Mouse (Mus musculus) gastrocnemius, postnatal 4 days (tissue): Measurements from ENCODE around the gene Creb3l1. TPM values are rescaled to one million over a fixed set of nuclear protein-coding genes. Genes with fewer than 3 reads are reported as not detected.

Experiments
- DNase-seq, 2 experiments: peaks; one replicate each; pipeline ENCODE4 v3.0.0; 2021 to 2022; ENCODE audit warnings: low spot score in 2 of 2, mixed read lengths in 2 of 2
- microRNA-seq: library from miRNA; unstranded; fragments of <30 nt; microRNA quantifications from one replicate; pipeline ENCODE4 v1.2.0, GENCODE M21; 2021
- total RNA-seq, 2 experiments: library from RNA; stranded (reverse); gene quantifications; 2 replicates each; pipeline ENCODE4 v1.2.3; 2021

The Creb3l1 gene
- total RNA-seq, 2 experiments from 2014 or later, result 44.8 to 59.4 TPM

DNA sequence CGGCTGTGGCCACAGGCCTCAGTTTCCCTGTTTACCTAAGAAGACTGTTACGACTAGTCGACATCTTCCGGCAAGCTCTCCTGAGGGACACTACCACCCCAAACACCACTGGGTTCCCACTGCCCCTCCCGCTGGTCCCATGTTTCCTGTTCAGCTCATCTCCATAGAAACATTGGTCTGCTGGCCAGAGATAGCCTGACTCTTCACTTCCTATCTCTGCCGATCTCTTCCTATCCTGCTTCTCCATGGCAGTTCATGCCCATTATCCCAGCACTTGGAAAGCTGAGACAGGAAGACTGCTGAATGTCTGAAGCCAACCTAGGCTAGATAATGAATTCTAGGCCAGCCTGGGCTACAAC, 76.2 kb downstream of the Creb3l1 start:
- DNase-seq, result no peak

DNA sequence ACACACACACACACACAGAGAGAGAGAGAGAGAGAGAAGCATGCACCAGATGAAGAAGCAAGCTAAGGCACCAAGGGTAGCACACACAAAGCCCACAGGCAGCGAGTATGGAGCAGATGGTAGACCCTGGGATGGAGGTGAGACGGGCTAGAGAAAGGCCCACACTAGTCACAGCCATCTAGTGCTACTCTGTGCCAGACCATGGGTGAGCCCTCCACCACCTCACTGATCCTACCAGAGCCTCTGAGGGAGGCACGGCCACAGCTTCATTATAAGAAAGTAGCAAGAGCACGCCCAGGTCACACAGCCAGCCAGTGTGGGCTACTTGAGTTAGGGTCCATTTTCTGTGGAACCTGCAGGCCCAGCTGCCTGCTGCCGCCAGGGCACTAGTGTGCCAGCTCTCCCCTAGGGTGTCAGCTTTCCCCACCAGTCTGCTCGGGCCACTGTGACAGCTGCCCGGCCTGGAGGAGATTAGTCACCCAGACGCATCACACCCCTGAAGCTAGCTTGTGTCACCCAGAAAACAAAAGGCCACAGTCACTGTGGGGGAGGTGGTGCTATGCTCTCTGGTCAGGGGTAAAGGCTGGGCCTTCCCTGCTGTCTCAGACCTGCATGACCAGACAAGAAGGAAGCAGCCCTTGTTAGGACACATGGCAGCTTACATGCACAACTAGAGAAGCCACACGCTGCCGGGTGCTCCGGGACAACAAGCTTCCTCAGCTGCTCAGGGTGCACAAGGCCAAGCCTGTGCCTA, 76.7 kb downstream of the Creb3l1 start:
- peak in 1 of 2 experiments; percentile 53 for DNase-seq

DNA sequence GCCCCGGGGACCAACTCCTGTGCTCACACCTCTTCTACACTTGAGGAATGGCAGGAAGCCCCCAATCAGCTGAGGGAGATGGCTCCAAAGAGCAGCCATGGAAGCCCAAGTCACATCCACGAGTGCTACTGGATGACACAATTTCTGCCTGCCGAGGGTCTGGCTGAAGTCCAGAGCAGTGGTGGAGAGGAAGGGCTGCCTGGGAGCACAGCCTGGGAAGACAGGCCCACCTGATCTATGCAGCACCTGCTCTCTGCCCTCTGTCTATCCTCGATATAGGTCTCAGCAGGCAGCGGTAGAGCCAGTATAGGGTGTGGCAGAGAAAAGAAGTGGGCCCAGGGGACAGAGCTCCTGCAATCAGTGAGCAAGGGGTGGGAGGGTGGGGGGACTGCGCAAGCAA, 77.5 kb downstream of the Creb3l1 start:
- no peak for DNase-seq

DNA sequence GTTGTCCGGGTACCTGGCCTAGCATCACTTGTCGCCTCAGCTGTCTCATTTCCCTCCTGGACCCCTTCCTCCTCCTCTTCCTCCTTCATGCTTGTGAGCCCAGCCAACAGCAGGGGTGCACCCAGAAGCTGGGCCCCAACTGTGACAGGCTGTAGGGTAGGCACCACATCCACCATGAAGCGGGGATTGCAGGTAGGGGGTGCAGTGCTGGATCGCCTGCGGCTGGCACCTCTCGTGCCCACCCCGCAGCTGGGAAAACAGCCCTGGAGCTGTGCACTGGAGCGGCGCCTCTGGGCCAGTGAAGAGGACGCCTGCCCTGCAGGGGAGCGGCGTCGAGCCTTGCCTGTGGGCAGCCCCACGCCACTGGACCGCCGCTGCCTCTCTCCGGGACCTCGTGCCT, 78.8 kb downstream of the Creb3l1 start, which contains the start of gene Gm9821:
TSS of gene Gm9821 (plus strand) at position 221 of the 400 bp plus-strand sequence.
- DNase-seq, result no peak

DNA sequence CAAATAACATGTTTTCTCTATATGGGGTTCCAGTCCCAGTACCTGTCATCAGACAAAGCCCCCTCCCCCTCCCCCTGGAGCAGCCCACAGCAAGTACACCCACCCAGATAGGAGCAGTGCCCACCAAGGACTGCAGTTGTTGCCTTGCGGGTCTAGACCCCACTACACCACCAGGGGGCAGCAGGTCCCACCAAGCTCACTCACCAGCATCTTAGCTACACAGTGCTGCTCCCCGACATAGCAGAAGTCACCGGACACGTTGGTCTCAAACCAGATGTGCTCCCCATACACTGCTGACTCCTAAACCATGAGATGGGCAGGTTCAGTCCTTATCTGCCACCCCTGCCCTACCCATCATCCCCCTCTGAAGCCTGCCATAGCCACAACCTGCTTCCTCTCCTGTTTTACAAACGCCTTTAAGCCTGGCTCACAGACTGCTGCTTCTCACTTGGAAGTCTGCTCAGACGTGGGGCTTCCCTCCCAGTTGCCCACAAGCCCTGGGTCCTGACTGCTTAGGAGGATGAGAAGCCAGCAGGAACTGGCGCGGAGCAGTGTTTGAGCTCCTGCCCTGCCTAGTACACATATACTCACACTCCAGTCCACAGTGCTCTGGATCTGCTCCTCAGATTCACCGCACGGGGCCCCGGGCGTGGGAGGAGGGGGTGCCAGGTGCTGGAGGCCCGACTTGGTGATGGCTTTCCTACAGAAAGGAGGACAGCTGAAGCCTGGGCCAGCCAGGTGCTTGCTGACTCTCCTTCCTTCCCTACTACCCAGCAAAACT, 79.9 kb downstream of the Creb3l1 start:
- DNase-seq, result peak; percentile 73 to 80

DNA sequence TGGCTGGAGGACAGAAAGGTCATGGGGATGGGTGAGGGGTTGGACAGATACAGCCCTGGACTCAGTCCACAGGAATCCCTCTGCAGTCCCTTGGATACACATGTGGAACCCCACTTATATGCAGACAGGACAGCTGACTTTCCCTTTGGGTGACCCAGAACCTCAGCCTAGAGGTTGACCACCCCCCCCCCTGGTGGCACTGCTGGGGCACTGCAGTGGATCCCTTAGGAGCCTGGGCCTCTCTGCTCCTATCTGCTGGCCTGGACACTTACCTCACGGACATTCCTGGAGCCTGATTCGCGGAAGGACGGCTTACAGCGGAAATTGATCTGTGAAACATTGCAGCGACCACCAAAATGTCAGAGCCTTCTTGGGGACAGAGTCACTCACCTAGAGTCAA, 81.9 kb downstream of the Creb3l1 start:
- DNase-seq, result no peak

DNA sequence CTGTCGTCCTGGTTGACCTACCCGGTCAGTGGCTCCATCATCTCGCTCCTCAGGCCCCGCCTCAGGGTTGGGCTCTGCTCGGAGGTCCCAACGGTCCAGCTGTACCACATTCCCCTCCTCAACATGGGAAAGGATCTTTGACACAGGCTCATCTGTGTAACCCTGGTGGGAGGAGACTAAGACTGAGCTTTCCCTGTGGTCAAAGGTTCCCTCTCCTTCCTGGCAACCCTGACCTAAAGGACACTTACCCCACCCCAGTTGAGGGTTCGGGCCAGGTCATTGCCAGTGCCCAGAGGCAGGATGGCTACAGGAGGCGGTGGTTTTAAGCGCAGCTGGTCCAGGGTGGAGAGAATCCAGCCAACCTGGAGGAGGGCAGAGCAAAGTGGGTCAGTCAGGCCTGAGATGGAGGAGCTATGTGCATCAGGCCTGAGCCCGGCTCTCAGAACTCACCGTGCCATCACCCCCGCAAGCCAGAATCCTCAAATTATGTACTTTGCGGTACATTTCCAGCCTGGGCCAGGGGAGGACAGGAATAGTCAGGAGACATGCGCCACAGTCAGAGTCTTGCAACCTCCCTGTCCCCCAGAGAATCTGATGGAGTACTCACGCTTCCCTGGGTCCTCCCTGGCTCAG, 84.9 kb downstream of the Creb3l1 start:
- DNase-seq, result no peak

DNA sequence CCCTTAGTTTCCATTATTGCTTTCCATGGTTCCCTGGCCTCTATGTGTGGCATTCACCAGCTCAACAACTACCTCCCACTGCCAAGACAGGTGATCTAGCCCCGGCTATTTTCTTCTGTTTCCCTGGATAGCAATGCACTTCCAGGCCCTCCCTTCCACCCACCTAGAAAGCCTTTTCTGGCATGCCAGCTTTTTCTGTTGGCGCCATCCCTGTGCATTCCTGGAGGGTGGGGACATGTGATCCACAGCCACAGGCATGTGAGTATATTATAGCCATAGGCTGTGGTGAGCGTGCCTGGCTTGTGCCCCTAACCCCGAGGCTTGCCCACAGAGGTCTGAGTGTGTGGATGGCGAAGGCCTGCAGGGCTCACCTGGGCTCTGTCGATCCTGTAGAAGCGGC, 88.1 kb downstream of the Creb3l1 start:
- DNase-seq, result no peak

DNA sequence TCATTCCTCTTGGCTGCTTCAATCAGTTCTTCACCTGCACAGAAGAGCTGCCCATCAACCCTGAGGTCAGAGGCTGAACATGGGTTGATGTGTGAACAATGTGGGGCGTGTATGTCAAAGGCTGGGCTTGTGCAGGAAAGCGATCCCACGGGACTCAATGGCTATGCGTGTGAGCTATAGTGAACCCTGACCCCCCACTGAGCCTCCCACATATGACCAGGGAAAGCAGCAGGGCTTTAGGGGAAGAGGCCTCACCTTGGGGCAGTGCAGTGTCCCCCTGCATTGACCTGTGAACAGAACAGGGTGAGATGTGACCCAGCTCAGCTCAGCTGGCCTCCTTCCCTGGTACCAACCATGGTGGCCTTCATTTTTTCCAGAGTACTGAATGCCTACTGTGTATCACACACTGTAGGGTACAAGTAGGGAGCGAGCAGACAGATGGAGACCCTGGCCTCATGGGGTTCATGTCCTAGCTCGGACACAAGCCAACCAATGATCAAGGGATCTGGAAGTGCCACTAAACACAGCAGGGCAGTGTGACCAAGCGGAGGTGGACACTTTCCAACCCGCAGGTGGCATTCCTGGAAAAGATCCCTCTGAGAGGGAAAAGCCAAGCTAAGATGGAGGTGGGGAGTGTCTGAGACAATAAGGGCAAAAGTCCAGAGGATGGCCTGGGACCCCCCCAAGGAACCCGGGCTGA, 89.3 kb downstream of the Creb3l1 start:
- no peak for DNase-seq

DNA sequence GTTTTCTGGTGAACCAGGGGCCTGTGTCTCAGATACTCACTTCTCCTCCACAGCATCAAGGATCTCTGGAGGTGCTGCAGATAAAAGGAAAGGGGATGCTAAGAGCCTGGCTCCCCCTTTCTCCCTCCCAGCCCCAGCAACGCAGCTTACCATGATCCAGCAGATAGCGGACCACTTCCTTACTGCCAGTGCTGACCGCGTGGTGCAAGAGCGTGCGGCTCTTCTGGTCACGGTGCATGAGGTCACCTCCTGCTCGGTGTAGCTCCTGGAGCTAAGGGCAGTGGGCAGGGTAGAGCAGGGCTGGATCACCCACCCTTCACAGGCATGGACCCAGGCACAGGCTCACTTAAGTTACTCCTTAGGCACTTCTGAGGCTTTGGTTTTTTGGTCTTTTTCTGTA, 90.3 kb downstream of the Creb3l1 start:
- DNase-seq, result no peak

DNA sequence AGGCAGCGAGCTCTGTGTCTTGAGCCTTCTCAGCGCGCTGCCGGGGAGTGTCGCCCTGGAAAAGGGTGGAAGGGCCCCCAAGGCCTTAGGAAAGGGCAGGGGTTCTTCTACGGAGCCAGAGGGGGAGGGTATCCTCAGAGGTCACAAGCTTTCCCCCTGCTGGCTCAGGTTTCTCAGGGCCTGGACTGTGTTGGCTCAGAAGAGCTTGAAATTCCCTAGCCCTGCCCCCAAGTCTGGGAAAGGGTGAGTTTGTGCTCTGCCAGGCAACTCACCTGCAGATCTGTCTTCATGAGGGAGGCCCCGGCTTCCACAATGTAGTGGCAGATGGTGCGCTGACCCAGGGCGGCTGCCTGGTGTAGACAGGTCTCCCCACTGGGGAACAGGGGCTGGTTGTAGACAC, 90.8 kb downstream of the Creb3l1 start:
- DNase-seq, result no peak

DNA sequence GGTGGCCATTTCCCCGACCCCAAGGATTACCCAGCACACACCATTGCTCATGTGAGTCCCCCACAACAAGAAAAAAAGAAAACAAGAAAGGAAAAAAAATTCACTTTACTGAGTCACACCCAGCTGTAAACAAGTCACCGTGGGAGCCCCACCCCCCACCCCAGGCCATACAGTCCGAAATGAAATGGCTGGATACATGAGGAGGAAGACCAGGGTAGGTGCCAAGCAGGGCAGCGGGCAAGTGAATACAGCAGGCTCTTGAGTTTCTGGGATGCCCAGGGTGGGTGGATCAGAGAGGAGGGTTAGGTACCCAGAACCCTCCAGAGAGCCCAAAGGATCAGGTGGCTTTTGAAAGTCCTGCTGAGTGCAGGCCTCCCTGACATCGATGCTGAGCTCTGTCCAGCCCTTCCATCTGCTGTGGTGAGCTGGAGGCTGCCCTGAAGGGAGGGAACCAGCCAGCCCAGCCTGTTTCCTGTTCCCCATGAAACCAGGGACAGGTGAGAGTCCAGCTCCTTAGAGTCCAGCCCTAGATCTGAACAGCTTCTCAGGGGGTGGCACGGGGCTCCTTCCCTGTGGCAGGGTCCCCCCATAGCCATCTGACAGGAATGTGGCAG, 91.5 kb downstream of the Creb3l1 start:
- no peak for DNase-seq

Small RNA genes within 50 kb of the gene (microRNA-seq; reads per million reads assigned to microRNA genes)
- gene Mir6999, result 0.63 reads per million

Other genes with a start within 250 kb of the Creb3l1 start
- under 1 TPM; 0.32 to 0.36 TPM for gene Chrm4, start 97.3 kb downstream of the Creb3l1 start, total RNA-seq
- gene Mdk, start 92.2 kb downstream of the Creb3l1 start, total RNA-seq, result 100 to 1,000 TPM; 130 to 135 TPM
- not detected for gene Gm9821, start 78.8 kb downstream of the Creb3l1 start, total RNA-seq
- gene Dgkz, start 48.6 kb downstream of the Creb3l1 start, total RNA-seq, result 100 to 1,000 TPM in 1 of 2 experiments, 10 to 100 TPM in 1; 96.0 to 121 TPM
- gene Phf21a, start 68.6 kb upstream of the Creb3l1 start, total RNA-seq, result 10 to 100 TPM; 56.5 to 56.8 TPM